Mouse (Mus musculus) liver, embryonic 14.5 days (tissue): Measurements from ENCODE around the gene Trp53i11.

Source experiments
- CTCF ChIP-seq: IDR thresholded peaks from 2 replicates; pipeline ENCODE4 v1.5.1; 2016; ENCODE audit warnings: antibody characterized with exemption, low read depth, control low read depth
- EP300 ChIP-seq: IDR thresholded peaks from 2 replicates; pipeline ENCODE4 v1.6.1; 2016; ENCODE audit warnings: antibody characterized with exemption, low read depth

GRCm38 (mm10) chr2:93175278-93175677, 12.1 kb upstream of the Trp53i11 start:
- TF ChIP-seq EP300 = no peak
- no peak for TF ChIP-seq CTCF
